Mouse (Mus musculus): Measurements from ENCODE around the gene Snx29. TPM values are rescaled to one million over a fixed set of nuclear protein-coding genes. Genes with fewer than 3 reads are reported as not detected.

The Snx29 gene
- polyA plus RNA-seq, 1 experiment from 2014 or later, result 10.2 TPM

Other genes with a start within 250 kb of the Snx29 start
- 32.0 and 34.0 TPM in 2 replicates for gene Txndc11, start 188.3 kb upstream of the Snx29 start, polyA plus RNA-seq (2015; fragmentation: Nextera tagmentation; extraction: Ambion mirVana)
- gene Zc3h7a, start 146.5 kb upstream of the Snx29 start, polyA plus RNA-seq (2015; fragmentation: Nextera tagmentation; extraction: Ambion mirVana), result 111 and 117 TPM in 2 replicates
- gene Rsl1d1, start 119.6 kb upstream of the Snx29 start, polyA plus RNA-seq (2015; fragmentation: Nextera tagmentation; extraction: Ambion mirVana), result 148 and 154 TPM in 2 replicates
- 49.2 and 50.5 TPM in 2 replicates for gene Gspt1, start 68.6 kb upstream of the Snx29 start, polyA plus RNA-seq (2015; fragmentation: Nextera tagmentation; extraction: Ambion mirVana)
- gene Tnfrsf17, start 9.1 kb upstream of the Snx29 start, polyA plus RNA-seq (2015; fragmentation: Nextera tagmentation; extraction: Ambion mirVana), result not detected in 2 replicates